Mouse (Mus musculus) gastrocnemius, postnatal 25 days (tissue): ENCODE results near the gene Trim9. TPM values are rescaled to one million over a fixed set of nuclear protein-coding genes. Genes with fewer than 3 reads are reported as not detected.

ENCODE experiments used
- DNase-seq: peaks from one replicate; pipeline ENCODE4 v3.0.0; 2022
- total RNA-seq, 2 experiments: library from RNA; stranded (reverse); gene quantifications; 1 replicate in 1 of 2; 2 replicates in 1 of 2; pipeline ENCODE4 v1.2.3; 2021

Gene Trim9
- total RNA-seq, 2 experiments from 2014 or later: 0.10 to 0.11 TPM

GRCm38 (mm10) chr12:70251210-70251884 lies 96.1 kb downstream of the Trim9 start:
- DNase-seq: no peak

- no peak for DNase-seq
These were observed 97.7 kb downstream of the Trim9 start for GRCm38 (mm10) chr12:70249616-70250157.

GRCm38 (mm10) chr12:70247683-70248474 lies 99.5 kb downstream of the Trim9 start:
- no peak for DNase-seq

GRCm38 (mm10) chr12:70242550-70242949 lies 104.9 kb downstream of the Trim9 start:
- DNase-seq: no peak

- DNase-seq: no peak
These were observed 107.7 kb downstream of the Trim9 start for GRCm38 (mm10) chr12:70239741-70240140.

- no peak for DNase-seq
These were observed 108.8 kb downstream of the Trim9 start for GRCm38 (mm10) chr12:70238604-70239003.

- peak; percentile 19 for DNase-seq
These were observed 112.4 kb downstream of the Trim9 start for GRCm38 (mm10) chr12:70234938-70235484.

GRCm38 (mm10) chr12:70234411-70234810 lies 113.0 kb downstream of the Trim9 start:
- DNase-seq: no peak

GRCm38 (mm10) chr12:70233637-70234315 lies 113.6 kb downstream of the Trim9 start:
- no peak for DNase-seq

GRCm38 (mm10) chr12:70232020-70232544 lies 115.3 kb downstream of the Trim9 start:
- DNase-seq: no peak

- DNase-seq: no peak
These were observed 116.1 kb downstream of the Trim9 start, which contains the start of gene Pygl for GRCm38 (mm10) chr12:70231294-70231693. Gene Pygl (minus strand): TSS chr12:70231488.

GRCm38 (mm10) chr12:70228155-70228554 lies 119.3 kb downstream of the Trim9 start:
- DNase-seq: no peak

- DNase-seq: peak; percentile 82
These were observed 120.1 kb downstream of the Trim9 start for GRCm38 (mm10) chr12:70227121-70227932.

- DNase-seq: no peak
These were observed 120.8 kb downstream of the Trim9 start for GRCm38 (mm10) chr12:70226655-70227054.

- DNase-seq: no peak
These were observed 124.1 kb downstream of the Trim9 start for GRCm38 (mm10) chr12:70223331-70223730.

- DNase-seq: no peak
These were observed 126.0 kb downstream of the Trim9 start for GRCm38 (mm10) chr12:70221425-70221824.

- DNase-seq: no peak
These were observed 128.4 kb downstream of the Trim9 start for GRCm38 (mm10) chr12:70218795-70219540.

- no peak for DNase-seq
These were observed 131.1 kb downstream of the Trim9 start for GRCm38 (mm10) chr12:70216229-70216800.

- no peak for DNase-seq
These were observed 133.1 kb downstream of the Trim9 start for GRCm38 (mm10) chr12:70214281-70214680.

GRCm38 (mm10) chr12:70213601-70214000 lies 133.8 kb downstream of the Trim9 start:
- no peak for DNase-seq
